Mouse (Mus musculus) testis, postnatal 10 days (tissue): ENCODE data around the gene R3hcc1l.
A peak's percentile ranks its signal among the peaks of the same experiment; 100 is the strongest.

Source experiments
- DNase-seq: peaks from one replicate; pipeline ENCODE4 v3.0.0; 2021; ENCODE audit warnings: low spot score

The R3hcc1l gene

DNA sequence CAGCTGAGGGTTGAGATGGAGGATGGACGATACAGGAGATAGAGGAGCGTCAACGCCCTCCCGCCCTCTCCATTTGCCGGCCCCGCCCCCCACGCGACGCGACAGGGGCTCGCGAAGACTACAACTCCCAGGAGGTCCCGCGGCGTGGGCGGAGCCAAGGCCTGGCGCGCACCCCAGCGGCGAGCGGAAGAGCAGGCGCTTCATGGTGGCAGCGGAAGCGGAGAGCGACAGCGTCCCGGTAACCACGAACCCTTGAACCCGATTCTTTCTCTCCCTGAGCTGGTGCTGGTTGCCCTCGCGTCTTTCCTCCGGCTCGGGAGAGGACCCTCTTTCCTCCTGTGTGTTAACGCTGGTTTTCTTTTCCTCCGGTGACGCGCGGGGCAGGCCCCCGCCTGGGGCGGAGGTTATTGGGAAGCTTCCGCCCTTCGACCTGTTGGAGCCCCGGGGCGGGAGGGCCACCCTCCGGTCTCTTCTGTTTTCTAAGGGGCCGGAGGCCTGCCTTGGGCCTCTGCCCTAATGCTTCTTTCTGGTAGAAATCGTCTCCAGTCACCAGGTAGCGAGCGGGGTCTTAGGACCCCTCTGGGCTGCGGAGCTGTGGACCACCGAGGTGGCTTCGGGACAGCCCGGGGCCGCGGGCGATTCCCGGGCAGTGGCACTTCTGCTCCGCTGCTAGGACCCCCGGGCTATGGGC lies at the start of gene R3hcc1l:
R3hcc1l (plus strand) TSS at position 140 of the 691 bp plus-strand sequence.
- DNase-seq, result peak; percentile 99

DNA sequence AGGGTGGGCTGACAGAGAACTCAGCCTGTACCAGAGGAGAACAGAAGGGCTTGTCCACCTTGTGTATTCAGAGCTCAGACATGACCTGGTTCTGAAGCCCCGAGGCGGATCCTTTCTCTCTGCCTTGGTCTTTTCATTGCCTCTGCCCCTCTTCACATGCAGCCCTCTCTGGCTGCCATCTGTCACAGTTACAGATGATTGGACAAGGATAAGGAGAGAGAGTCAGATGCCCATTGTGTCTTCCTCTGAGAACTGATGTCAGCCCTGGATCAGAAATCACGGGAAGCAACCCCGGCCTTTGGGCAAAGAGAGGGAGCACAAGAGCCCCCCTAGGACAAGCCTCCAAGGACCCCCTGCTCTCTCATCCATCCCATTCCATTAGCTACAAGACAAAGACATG lies 47.0 kb upstream of the R3hcc1l start:
- DNase-seq, result no peak

DNA sequence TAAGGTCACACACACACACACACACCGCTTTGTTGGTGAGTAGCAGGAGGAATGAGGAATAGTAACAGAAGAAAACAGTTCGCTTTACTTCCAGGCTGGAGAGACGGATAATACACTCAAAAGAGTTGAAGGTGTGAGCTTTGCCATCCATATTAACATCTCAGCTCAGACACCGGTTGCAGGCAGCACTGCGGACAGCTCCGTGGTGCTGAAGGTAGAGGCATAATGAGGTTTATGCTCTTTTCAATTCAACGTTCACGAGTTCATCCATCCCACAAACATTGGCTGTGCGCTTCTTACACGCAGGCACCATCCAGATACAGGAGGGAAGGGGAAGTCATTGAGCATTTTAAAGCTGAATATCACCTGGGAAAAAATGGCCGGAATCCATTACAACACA lies 45.7 kb upstream of the R3hcc1l start:
- peak; percentile 47 for DNase-seq

DNA sequence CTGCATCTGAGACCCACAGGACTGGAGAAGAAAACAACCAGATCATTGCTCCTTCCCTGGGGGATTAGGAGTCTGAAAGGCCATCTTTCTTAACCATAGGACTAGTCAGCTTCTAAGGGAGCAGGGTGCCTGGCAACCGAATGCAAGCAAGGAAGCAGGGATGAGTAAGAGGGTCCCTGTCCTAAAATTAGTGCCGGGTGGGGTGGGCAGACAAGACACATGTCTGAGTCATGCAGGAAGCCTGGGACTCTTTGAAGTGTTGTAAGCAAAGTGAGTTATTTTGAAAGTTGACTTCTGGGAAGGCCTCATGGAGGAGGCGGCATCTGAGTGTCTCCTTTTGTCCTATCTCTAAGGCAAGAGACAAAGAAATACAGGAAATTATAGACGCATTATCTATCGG lies 40.8 kb upstream of the R3hcc1l start:
- DNase-seq, result no peak

DNA sequence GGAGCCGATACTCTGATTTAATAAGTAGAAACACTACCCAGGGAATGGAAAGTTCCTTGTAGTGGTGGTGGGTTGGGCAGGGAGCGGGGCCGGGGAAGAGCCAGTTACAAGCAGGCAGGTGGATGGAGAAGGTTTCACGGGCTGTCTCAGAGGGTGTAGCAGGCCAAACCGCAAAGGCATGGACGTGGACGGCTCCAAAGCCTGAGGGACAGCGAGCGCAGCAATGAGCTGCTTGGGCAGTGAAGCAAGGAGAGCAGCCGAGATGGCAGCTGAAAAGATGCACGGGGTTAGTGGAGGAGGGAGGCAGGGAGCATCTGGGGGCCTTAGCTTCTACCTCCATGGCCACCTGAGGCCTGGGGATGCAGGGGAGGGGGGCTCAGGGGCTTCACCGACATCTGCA lies 40.3 kb upstream of the R3hcc1l start:
- no peak for DNase-seq

DNA sequence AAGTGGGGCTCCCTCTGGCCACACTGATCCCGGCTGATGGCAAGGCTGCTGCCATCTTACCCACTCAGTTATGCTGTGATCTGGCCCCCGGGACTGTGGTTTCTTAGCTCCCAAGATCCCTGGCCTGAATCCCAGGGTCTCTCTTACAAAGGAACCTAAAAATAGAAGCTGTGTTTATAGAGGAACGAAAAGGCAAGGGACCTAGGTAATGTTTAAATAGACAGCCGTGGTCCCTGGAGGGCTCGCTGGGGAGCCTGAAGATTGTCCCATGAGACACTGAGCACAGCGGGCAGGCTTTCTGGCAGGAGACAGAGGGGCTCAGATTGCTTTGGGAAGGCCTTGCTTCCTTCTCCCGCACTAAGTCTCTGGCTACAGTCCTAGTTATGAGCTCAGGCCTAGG lies 33.1 kb upstream of the R3hcc1l start:
- no peak for DNase-seq

DNA sequence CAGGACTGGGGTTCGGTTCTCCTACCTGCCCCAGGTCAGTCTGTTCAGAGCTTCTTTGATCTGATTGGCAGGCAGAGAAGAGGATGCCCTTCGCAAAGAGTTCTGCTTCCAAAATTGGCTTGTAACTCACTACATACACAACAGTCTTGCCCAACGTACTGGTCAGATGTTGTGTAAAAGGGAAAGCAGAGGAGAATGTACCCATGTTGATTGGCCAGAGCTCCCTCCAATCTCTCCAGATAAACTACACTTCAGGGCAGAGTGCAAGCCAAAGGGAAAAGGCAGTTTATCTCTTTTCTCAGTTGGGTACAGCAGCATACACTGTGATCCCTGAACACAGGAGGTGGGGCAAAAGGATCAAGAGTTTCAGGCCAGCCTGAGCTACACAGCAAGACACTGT lies 31.3 kb upstream of the R3hcc1l start:
- no peak for DNase-seq

DNA sequence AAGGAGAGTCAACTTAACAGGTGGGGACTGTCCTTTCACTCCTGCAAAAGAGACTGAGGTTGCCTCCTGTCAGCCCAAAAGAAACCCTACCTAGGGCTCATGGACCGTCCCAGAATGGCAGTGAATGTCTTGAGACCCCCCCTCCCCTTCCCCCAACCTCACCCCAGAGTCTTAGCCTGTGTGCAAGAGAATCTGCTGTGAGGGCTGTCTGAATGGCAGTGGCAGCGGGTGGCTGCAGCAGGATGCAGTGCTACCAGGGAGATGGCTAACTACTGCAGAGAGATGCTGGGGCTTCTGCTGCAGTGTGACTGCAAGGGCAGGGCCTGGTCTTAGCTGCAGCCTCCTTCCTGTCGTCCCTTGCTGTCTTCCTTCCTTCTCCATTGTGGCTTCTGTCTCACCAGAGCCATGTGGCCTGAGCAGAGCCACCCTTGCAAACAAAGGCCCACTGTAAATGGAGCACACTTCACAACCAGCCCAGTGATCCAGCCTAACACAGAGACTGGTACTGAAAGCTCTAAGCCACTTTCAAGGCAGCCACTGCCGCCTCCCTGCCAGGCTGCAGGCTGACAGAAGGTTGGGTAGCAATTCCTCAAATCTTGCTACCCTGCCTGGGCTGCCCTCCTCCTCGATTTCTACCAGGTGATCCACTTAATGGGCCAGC lies 25.2 kb upstream of the R3hcc1l start:
- no peak for DNase-seq

DNA sequence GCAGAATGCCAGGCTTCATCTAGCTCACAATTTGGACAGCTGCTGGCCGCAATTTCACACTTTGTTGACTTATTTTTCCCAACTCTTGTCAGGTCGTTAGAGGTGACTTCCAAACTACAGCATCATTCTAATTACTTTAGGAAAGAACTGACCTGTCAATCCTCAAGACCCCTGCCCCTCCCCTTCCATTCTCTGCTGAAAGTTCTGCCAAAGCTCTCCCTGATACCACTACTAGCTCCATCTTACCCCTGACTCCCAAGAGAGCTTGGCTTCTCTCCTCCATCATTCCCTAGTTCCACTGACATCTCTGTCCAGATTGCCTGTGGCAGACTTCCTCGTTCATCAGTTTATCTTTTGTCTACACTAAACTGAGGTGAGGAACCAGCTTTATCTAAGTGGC lies 14.4 kb upstream of the R3hcc1l start:
- DNase-seq, result no peak

DNA sequence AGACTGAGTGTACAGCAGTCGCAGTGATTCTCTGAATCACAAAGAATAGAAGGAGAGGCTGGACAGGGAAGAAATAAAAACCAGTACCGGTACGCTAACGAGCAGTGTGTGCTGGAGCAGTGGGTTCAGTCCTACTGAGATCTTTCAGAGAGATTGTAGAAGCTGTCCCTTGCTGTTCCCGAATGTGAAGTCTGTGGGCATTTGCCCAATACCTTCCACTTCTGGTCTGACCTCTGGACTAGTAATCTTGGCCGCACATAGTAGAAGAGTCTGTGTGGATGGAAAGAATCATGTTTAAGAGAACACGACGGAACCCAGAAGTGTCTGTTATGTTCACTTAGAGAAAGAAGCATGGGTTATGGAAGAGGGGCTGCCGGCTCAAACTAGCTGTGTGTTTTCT lies 8.9 kb upstream of the R3hcc1l start:
- DNase-seq, result no peak

DNA sequence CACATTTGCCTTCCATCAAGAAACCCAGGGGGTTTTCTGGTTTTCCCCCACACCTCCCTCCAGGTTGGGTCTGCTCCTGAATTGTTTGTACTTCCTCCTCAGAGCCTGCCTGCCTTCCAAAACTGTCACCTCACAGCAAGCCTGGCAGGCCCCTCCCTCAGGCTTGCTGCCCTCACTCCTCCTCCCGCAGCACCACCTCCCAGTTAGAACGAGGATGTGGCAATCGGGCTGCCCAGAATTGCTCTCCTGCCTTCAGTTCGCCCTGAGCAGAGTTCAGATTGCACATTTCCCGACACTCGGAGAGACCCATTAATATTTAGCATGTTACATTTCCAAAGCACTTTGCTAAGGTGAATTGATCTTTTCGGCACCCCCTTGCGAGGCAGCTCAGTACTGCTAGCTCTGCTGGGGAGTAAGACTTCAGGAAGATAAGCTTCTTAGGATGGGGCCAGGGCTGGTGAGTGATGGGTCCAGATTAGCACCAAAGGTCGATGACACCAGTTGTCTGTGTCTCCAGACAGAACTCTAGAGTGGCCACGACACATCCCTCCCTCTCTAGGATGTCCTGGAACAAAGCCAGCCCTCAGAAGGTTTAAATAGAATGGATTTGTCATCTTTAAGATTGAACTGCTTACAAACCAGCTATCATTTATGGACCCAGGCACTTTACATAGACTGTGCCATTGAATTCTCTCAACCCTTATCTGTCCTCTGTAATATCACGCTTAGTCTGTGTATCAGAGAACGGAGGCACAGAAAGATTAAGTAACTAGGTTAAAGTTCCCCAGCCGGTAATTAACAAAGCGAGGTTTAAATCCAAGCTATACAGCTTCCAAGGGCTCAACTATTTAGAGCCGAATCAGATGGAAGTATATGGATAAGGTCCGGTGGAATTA lies 8.0 kb upstream of the R3hcc1l start:
- DNase-seq, result no peak

DNA sequence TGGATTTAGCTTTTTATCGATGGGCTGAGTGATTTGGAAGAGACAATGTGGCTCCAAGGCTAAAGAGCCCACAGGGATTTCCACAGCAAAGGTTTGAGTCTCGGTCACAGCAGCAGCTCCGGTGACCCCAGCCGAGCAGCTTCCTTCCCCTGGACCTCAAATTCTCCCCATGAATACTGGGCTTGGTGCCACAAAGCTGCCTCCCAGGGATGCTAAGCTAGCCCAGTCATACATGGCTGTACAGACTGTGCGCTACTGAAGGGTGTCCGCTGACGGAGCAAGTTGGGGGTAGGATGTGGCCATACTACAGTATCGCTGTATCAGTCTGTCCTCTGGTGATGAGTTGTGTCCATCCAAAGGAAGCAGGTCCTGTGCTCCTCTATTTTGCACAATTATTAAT lies 2.9 kb upstream of the R3hcc1l start:
- DNase-seq, result no peak

DNA sequence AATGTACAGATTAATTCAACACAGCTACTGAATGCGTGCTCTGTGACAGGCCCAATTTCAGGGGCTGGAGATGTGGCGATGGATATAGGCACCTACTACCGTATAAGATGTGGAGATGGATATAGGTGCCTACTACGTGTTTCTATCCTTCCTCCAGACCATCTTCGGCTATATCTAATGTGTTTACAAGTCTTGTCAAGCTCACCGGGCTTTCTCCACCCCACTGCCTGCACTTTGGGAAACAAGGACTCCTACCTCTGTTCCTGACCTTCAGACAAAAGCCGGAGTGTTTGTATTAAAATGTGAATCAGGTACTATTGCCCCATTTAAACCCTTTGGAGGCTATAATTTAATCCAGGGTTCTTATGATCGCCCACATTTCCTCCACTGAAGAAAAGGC lies 2.4 kb upstream of the R3hcc1l start:
- no peak for DNase-seq

DNA sequence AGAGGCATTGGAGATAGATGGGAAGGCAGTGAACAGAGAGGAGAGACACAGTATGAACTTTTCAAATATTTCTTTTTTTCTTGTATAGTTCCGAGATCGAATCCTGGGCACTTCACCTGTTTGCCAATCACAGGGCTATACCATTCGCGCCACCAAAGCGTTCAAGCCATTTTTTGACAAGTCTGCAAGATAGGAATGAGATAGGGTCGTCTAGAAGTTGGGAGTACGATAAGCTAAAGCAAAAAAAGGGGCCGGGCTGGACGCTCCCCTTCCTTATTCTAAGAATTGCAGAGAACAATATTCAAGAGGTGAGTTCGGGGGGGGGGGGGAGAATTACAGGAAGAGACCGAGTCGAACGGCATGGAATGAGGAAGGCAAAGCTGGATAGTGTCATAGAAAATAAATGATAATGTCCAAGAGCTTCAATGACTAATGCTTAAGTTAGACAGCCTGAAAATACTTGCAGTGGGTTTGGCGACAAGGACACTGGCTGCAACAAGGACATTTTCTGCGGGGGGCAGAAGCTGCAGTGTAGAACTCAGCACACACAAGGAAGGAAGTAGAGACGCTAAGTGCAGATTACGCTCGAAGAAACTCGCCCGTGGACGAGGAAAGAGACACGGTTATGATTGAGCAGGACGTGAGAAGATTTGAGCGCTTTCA lies 471 bp upstream of the R3hcc1l start:
- DNase-seq, result no peak

DNA sequence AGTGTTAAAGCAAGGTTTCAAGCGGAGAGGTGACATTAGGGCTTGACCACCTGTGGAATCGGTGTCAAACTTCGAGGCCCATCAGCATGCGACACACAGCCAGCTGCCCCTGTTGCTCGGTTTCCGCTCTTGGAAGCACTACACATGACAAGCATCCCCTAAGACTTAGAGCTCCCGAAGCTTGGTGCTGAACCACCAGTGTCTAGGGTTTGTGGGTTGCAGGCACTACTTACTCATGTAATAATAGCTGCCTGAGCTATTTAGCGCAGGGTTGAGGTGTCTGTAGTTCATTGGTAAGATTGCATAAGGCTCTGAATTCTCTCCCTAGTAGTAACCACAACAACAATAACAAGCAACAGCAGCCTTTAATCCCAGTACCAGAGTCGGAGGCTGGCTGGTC lies 1.2 kb downstream of the R3hcc1l start:
- no peak for DNase-seq

DNA sequence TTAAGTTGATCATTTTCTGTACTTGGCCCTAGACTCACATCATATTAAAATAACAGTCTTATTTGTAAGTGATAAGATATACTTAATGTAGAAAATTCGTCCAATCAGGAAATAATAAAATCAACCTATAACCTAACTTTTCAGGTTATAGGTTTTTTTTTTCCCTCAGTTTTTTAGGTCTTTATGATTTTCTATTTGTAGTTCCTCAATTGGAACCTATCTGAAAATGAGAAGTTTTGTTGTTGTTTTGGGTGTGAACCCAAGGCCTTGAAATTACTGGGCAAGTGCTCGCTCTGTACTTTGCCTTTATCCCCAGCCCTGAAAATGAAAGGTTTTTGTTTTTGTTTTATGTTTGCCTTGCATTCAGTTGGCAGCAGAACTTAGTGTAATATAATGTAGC lies 6.1 kb downstream of the R3hcc1l start:
- no peak for DNase-seq

DNA sequence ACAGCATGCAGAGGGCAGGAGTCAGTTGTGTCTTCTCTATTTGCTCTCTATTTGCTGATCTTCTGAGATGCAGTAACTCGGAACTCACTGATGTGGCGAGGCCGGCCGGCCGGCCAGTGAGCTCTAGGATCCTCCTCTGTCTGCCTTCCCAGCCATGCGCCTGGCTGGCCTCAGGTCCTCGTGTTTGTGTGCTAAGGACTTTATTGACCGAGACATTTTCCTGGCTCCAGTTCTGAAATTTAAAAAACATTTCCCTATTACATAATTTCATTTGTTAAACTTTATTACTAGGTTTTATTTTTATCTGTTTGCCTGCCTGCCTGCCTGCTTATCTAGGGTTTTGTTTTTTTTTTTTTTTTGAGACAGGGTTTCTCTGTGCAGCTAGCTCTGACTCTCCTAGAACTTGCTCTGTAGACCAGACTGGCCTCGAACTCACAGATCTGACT lies 11.5 kb downstream of the R3hcc1l start:
- no peak for DNase-seq

DNA sequence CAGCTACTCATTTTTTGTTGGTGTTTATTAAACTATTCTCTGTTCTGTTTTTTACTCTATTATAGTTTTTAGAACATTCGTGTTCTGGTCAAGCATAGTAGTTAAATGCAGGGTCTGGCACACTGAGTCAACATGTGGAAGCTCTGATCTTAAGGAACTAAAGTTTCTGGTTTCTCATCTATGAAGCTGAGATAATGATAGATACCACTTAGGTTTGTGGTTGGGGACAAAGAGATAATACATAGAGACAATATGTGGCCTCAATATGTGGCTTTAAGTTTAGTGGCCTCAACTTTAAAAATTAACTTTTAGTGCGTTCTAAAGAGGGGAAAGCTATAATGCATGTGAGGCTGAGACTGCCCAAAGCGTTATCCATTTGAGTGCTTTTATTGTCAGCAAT lies 15.9 kb downstream of the R3hcc1l start:
- no peak for DNase-seq

DNA sequence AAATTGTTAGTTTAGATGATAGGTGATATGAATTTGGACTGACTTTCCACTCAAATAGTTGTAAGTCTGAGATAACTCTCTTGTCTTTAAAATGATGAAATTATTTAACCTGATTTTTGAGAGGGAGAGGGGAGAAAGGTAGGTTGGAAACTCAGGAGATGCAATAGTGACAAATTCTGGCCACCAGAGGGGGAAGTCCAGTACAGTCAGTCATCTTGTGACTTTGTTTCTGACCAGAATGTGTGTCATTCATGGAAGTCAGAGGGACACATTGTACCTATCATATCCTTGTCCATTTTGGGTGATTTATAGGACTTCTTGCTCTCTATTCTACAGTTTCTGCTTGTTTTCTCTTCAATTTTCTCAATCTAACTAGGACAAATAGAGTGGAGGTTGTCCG lies 19.0 kb downstream of the R3hcc1l start:
- no peak for DNase-seq

DNA sequence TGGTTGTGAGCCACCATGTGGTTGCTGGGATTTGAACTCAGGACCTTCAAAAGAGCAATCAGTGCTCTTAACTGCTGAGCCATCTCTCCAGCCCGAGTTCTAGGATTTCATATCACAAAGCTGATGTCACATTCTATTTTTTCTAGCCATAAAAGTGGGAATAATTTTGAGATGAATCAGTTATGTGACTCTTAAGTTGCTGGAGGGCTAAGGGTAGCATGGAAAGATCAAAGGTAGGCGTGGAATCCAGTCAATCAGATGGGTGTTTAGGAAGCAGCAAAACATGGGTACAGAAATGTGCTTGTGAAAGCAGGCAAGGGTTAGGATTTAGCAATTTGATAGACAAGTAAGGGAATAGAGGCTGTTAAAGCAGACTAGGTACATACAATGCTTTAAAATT lies 20.4 kb downstream of the R3hcc1l start:
- no peak for DNase-seq

DNA sequence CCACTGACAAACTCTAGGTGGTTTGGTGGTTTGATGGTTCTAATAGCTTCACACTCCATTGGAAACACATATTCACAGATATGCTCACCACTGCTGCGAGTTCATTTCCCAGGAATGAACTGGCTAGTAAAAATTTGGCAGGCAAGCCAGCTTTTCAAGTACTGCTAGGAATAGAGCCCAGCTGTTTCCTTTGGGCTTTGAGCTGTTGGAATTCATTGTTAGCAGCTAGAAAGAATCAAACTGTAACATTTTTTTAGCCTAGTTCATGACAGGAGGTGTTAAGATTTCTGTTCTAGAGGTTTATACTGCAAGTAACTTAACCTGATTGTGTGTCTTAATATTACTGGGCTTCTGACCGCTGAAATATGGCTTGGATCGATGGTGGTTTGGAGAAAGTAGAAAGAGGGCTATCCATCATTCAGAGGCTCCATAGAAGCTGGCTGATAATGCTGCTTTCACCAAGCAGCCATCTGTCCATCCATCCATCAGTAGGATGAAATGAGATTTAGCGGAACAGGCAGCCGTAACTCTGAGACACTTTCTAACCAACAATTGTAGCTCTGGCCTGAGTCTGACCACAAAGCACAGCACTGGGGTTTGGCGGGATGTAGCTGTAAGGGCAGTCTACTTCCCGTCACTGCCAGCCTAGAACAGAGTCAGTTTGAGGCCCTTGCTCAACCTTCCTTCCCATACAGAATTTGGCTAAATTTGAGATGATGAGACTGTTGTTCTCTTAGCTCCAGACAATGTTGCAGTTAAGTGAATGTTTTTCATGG lies 21.0 kb downstream of the R3hcc1l start:
- DNase-seq, result no peak

DNA sequence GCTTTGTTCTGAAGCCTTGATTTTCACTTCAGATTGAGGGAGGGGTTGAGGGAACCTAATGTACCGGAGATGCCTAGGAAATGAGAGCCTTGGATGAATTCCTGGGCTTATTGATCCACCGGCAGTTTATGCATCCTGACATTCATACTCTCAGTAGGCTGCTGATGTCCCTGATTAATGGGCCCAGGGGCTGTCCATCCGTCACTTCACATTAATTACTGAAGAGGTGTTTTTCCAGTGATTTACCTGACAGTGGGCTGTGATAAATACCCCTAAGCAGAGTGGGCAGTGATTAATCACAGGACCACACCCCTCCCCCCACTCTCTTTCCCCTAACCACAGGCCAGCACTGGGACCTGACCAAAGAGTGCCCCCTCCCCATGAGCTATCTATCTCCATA lies 22.1 kb downstream of the R3hcc1l start:
- DNase-seq, result no peak
